Mouse (Mus musculus) heart, embryonic 14.5 days (tissue): ENCODE measurements around the gene Foxk1. TPM values are rescaled to one million over a fixed set of nuclear protein-coding genes. Genes with fewer than 3 reads are reported as not detected.

ENCODE experiments used
- ATAC-seq: fragments of 200-750 bp; cut with Nextera tagmentation; 2 replicates; pipeline ENCODE4 v1.8.0; 2017; ENCODE audit warnings: low read depth, moderate TSS enrichment; ENCODE audit not compliant: insufficient number of reproducible peaks, insufficient read depth, low FRiP score
- H3K27ac ChIP-seq, 2 experiments: fragments of 200-500 bp in 1 of 2; fragments of 300-500 bp in 1 of 2; sonication (generic) in 1 of 2; replicated peaks in 1 of 2; 2 replicates each; pipeline ENCODE4 v1.5.1; 2012 to 2014; ENCODE audit warnings: low read depth in 2 of 2, low read length in 2 of 2, control low read depth in 1 of 2, mild to moderate bottlenecking in 1 of 2, mixed read lengths in 1 of 2; ENCODE audit not compliant: control insufficient read depth in 1 of 2, insufficient read depth in 1 of 2
- H3K27me3 ChIP-seq: fragments of 300-500 bp; sonication (generic); 2 replicates; pipeline ENCODE4 v1.6.1; 2014; ENCODE audit warnings: mild to moderate bottlenecking, low read length, control low read depth; ENCODE audit not compliant: control insufficient read depth, insufficient read depth
- H3K36me3 ChIP-seq: fragments of 300-500 bp; sonication (generic); 2 replicates; pipeline ENCODE4 v1.6.1; 2014; ENCODE audit warnings: mild to moderate bottlenecking, control low read depth, low read length, mixed read lengths; ENCODE audit not compliant: control insufficient read depth, insufficient read depth
- H3K4me1 ChIP-seq, 2 experiments: fragments of 200-500 bp in 1 of 2; fragments of 300-500 bp in 1 of 2; sonication (generic) in 1 of 2; 2 replicates each; pipeline ENCODE4 v1.6.1; 2012 to 2014; ENCODE audit warnings: low read length in 2 of 2, control low read depth in 1 of 2, mixed read lengths in 1 of 2; ENCODE audit not compliant: control insufficient read depth in 2 of 2, insufficient read depth in 2 of 2
- H3K4me2 ChIP-seq: fragments of 300-500 bp; sonication (generic); 2 replicates; pipeline ENCODE4 v1.6.1; 2014; ENCODE audit warnings: mild to moderate bottlenecking, low read length
- H3K4me3 ChIP-seq, 2 experiments: fragments of 200-500 bp in 1 of 2; fragments of 300-500 bp in 1 of 2; sonication (generic) in 1 of 2; 2 replicates each; pipeline ENCODE4 v1.5.1; 2012 to 2014; ENCODE audit warnings: low read length in 2 of 2, mild to moderate bottlenecking in 2 of 2, control low read depth in 1 of 2, low read depth in 1 of 2, moderate library complexity in 1 of 2; ENCODE audit not compliant: control insufficient read depth in 1 of 2, insufficient read depth in 1 of 2
- H3K9ac ChIP-seq: fragments of 300-500 bp; sonication (generic); 2 replicates; pipeline ENCODE4 v1.6.1; 2014; ENCODE audit warnings: mild to moderate bottlenecking, low read length
- H3K9me3 ChIP-seq: fragments of 300-500 bp; sonication (generic); 2 replicates; pipeline ENCODE4 v1.6.1; 2016; ENCODE audit warnings: low read length, control low read depth; ENCODE audit not compliant: control insufficient read depth
- WGBS: fragments of 180-500 bp; shearing (Covaris S2); extraction: QIAGEN DNeasy Blood & Tissue Kit; methylation state at CpG from one replicate; pipeline ENCODE4 v1.1.7; 2014; 5-methylcytosine and 5-hydroxymethylcytosine counted together
- polyA plus RNA-seq: library from polyadenylated mRNA; unstranded; fragments of >200 nt; fragmentation: Nextera tagmentation; extraction: Ambion mirVana; gene quantifications from 2 replicates; pipeline ENCODE4 v1.2.1, GENCODE M21; 2014

Gene Foxk1
- polyA plus RNA-seq, 1 experiment from 2014 or later, result 5.3 TPM

GRCm38 (mm10) chr5:142421886-142422285, 20.6 kb downstream of the Foxk1 start:
- Histone ChIP-seq H3K9me3 (no peaks in the 10 kb centered on the region), H3K4me3 (no peak overlapping the region), H3K9ac (no peak overlapping the region), H3K27ac (no peak overlapping the region; a peak in 1 of 4 replicates), H3K27me3 (no peaks in the 10 kb centered on the region), H3K4me2 (no peak overlapping the region), H3K36me3 (peaks cover 19% of the 10 kb centered on the region), H3K4me1 (peaks cover 45 to 71% of the 10 kb centered on the region in 2 experiments)
- WGBS, result 70% methylated on average over 5 of the region's 5 CpGs
- no peak for ATAC-seq

GRCm38 (mm10) chr5:142423141-142423540, 21.8 kb downstream of the Foxk1 start:
- ATAC-seq, result no peak
- WGBS, result 63% methylated on average over 10 of the region's 10 CpGs
- peaks cover 56 to 72% of the 10 kb centered on the region in 2 experiments for H3K4me1 ChIP-seq
- H3K4me2 ChIP-seq, result no peak overlapping the region
- H3K9ac ChIP-seq, result no peak overlapping the region
- H3K9me3 ChIP-seq, result no peaks in the 10 kb centered on the region
- H3K27ac ChIP-seq, result no peak overlapping the region
- H3K4me3 ChIP-seq, result no peak overlapping the region
- H3K27me3 ChIP-seq, result no peaks in the 10 kb centered on the region
- peaks cover 19% of the 10 kb centered on the region for H3K36me3 ChIP-seq

- Histone ChIP-seq H3K4me2 (no peak overlapping the region), H3K4me1 (peaks cover 60 to 77% of the 10 kb centered on the region in 2 experiments), H3K9me3 (no peaks in the 10 kb centered on the region), H3K27me3 (no peaks in the 10 kb centered on the region), H3K4me3 (no peak overlapping the region), H3K9ac (no peak overlapping the region), H3K27ac (peak overlapping the region in 1 of 2 experiments; percentile 95; a peak in 2 of 4 replicates), H3K36me3 (peaks cover 19% of the 10 kb centered on the region)
- 55% methylated on average over 3 of the region's 3 CpGs for WGBS
- no peak for ATAC-seq
Measured at GRCm38 (mm10) chr5:142423701-142424100, 22.4 kb downstream of the Foxk1 start.

- peak; percentile 64 for ATAC-seq
- no peaks in the 10 kb centered on the region for H3K9me3 ChIP-seq
- peak overlapping the region; percentile 90 to 95 for H3K27ac ChIP-seq
- no peaks in the 10 kb centered on the region for H3K27me3 ChIP-seq
- H3K4me2 ChIP-seq, result peak overlapping the region; percentile 57
- 0 out of 4 replicates have a peak overlapping the region, but pooled peaks of 1 of the 2 experiments have one; percentile 6 for H3K4me3 ChIP-seq
- peaks cover 56 to 71% of the 10 kb centered on the region in 2 experiments for H3K4me1 ChIP-seq
- WGBS, result 17% methylated on average over 13 of the region's 13 CpGs
- peak overlapping the region; percentile 53 for H3K9ac ChIP-seq
- peaks cover 12% of the 10 kb centered on the region; the same call in 1 of the 2 replicates for H3K36me3 ChIP-seq
Measured at GRCm38 (mm10) chr5:142424627-142425349, 23.5 kb downstream of the Foxk1 start.

- Histone ChIP-seq H3K4me3 (no peak overlapping the region), H3K9me3 (no peaks in the 10 kb centered on the region), H3K27ac (peak overlapping the region in 1 of 2 experiments; percentile 95; a peak in 1 of 4 replicates), H3K4me2 (no peak overlapping the region), H3K36me3 (peaks cover 6% of the 10 kb centered on the region; the same call in 1 of the 2 replicates), H3K9ac (no peak overlapping the region), H3K4me1 (peaks cover 45 to 66% of the 10 kb centered on the region in 2 experiments), H3K27me3 (no peaks in the 10 kb centered on the region)
- no peak for ATAC-seq
- WGBS, result 93% methylated on average over 2 of the region's 2 CpGs
Measured at GRCm38 (mm10) chr5:142426476-142426875, 25.2 kb downstream of the Foxk1 start.

- H3K4me1 ChIP-seq, result peaks cover 46 to 66% of the 10 kb centered on the region in 2 experiments
- no peak for ATAC-seq
- H3K36me3 ChIP-seq, result no peaks in the 10 kb centered on the region
- H3K4me2 ChIP-seq, result no peak overlapping the region
- no peaks in the 10 kb centered on the region for H3K9me3 ChIP-seq
- WGBS, result 83% methylated on average over 10 of the region's 10 CpGs
- no peaks in the 10 kb centered on the region for H3K27me3 ChIP-seq
- H3K9ac ChIP-seq, result no peak overlapping the region
- peak overlapping the region; percentile 5 to 42; a peak in 1 of 4 replicates for H3K27ac ChIP-seq
- no peak overlapping the region for H3K4me3 ChIP-seq
Measured at GRCm38 (mm10) chr5:142427876-142428275, 26.6 kb downstream of the Foxk1 start.

GRCm38 (mm10) chr5:142428691-142429090, 27.4 kb downstream of the Foxk1 start:
- H3K9ac ChIP-seq, result no peak overlapping the region
- no peaks in the 10 kb centered on the region for H3K36me3 ChIP-seq
- peaks cover 47 to 63% of the 10 kb centered on the region in 2 experiments for H3K4me1 ChIP-seq
- no peak overlapping the region for H3K4me3 ChIP-seq
- no peak for ATAC-seq
- no peaks in the 10 kb centered on the region for H3K27me3 ChIP-seq
- H3K9me3 ChIP-seq, result no peaks in the 10 kb centered on the region
- H3K27ac ChIP-seq, result no peak overlapping the region
- no peak overlapping the region for H3K4me2 ChIP-seq
- WGBS, result 67% methylated on average over 6 of the region's 6 CpGs
